Mouse (Mus musculus) layer of hippocampus, postnatal 10 days (tissue): ENCODE results near the gene Rbp2. TPM values are rescaled to one million over a fixed set of nuclear protein-coding genes. Genes with fewer than 3 reads are reported as not detected.

Experiments used
- DNase-seq, 2 experiments: peaks; one replicate each; pipeline ENCODE4 v3.0.0; 2021; ENCODE audit warnings: low spot score in 2 of 2
- total RNA-seq, 2 experiments: library from RNA; stranded (reverse); gene quantifications; 2 replicates each; pipeline ENCODE4 v1.2.3; 2021

The Rbp2 gene
- total RNA-seq, 2 experiments from 2014 or later = 0.54 TPM; not detected in 1

GRCm38 (mm10) chr9:98523872-98524271 is 38.0 kb downstream of the Rbp2 start:
- DNase-seq = no peak

GRCm38 (mm10) chr9:98524786-98525542 is 39.0 kb downstream of the Rbp2 start:
- peak; percentile 61 to 67 for DNase-seq

GRCm38 (mm10) chr9:98525543-98525924 is 39.6 kb downstream of the Rbp2 start:
- no peak for DNase-seq

- DNase-seq = no peak
These were observed 41.3 kb downstream of the Rbp2 start for GRCm38 (mm10) chr9:98527226-98527625.

- DNase-seq = no peak
These were observed 43.9 kb downstream of the Rbp2 start for GRCm38 (mm10) chr9:98529776-98530175.

- DNase-seq = no peak
These were observed 45.1 kb downstream of the Rbp2 start for GRCm38 (mm10) chr9:98530999-98531398.

- no peak for DNase-seq
These were observed 48.9 kb downstream of the Rbp2 start for GRCm38 (mm10) chr9:98534675-98535280.

GRCm38 (mm10) chr9:98535763-98536162 is 49.8 kb downstream of the Rbp2 start:
- DNase-seq = no peak

- no peak for DNase-seq
These were observed 52.2 kb downstream of the Rbp2 start for GRCm38 (mm10) chr9:98538017-98538712.

- peak; percentile 76 to 81 for DNase-seq
These were observed 52.9 kb downstream of the Rbp2 start for GRCm38 (mm10) chr9:98538713-98539360.

- DNase-seq = no peak
These were observed 58.1 kb downstream of the Rbp2 start for GRCm38 (mm10) chr9:98544042-98544441.

Other genes starting within 250 kb of the Rbp2 start
- gene Nmnat3, start 198.7 kb upstream of the Rbp2 start, total RNA-seq = 1 to 10 TPM in 1 of 2 experiments, under 1 TPM in 1; 0.98 to 1.1 TPM
- gene Rbp1, start 63.2 kb upstream of the Rbp2 start, total RNA-seq = 1 to 10 TPM; 7.4 to 7.8 TPM
- gene Copb2, start 77.6 kb downstream of the Rbp2 start, total RNA-seq = 100 to 1,000 TPM in 1 of 2 experiments, 10 to 100 TPM in 1; 99.9 to 101 TPM
- 10 to 100 TPM; 35.3 to 39.0 TPM for gene Mrps22, start 115.5 kb downstream of the Rbp2 start, total RNA-seq